Mouse (Mus musculus) G1E (cell line): ENCODE data around the gene Rrh.

ENCODE experiments used
- CTCF ChIP-seq: IDR thresholded peaks from 2 replicates; pipeline ENCODE4 v1.5.1; 2012; ENCODE audit warnings: low read depth, low read length, inconsistent platforms, mixed read lengths
- GATA1 ChIP-seq: IDR thresholded peaks from 2 replicates; pipeline ENCODE4 v1.6.1; 2012; ENCODE audit warnings: borderline replicate concordance, low read length, inconsistent platforms, mixed read lengths
- GATA2 ChIP-seq: IDR thresholded peaks from 2 replicates; pipeline ENCODE4 v1.6.1; 2012; ENCODE audit warnings: low read depth, low read length, inconsistent platforms, borderline replicate concordance
- POLR2AphosphoS5 ChIP-seq: IDR thresholded peaks from 2 replicates; pipeline ENCODE4 v1.6.1; 2012; ENCODE audit warnings: low read depth, low read length, inconsistent platforms; ENCODE audit not compliant: insufficient replicate concordance
- TAL1 ChIP-seq: conservative IDR thresholded peaks from 2 replicates; pipeline ENCODE4 v1.6.1; 2012; ENCODE audit warnings: low read depth, low read length, inconsistent platforms, mixed read lengths

DNA sequence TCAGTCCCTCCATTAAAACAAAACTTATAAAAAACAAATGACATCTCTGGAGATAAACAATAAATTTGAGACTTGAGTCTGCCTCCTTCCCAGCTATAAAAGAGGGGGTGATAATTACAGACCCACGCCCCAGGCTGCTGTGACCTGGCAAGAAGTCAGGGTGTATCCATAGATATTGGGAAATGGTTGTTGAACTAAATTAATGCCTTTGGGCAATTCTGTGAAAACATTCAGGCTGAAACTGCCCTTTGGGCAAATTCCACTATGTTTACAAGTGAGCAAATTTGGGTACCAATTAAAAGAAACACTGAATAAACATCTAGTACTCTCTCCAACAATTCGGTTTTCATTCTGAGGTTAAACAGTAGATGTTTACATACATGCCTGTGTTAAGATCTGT, 23.4 kb downstream of the Rrh start:
- no peak for TF ChIP-seq CTCF
- no peak for TF ChIP-seq POLR2AphosphoS5
- no peak for TF ChIP-seq GATA1
- no peak for TF ChIP-seq TAL1
- no peak for TF ChIP-seq GATA2
